Mouse (Mus musculus) gonadal fat pad, adult 2 months (tissue): Measurements from ENCODE around the gene Atp5g1. TPM values are rescaled to one million over a fixed set of nuclear protein-coding genes. Genes with fewer than 3 reads are reported as not detected.

Experiments used
- DNase-seq: peaks from one replicate; pipeline ENCODE4 v3.0.0-alpha.2; 2012; ENCODE audit warnings: low read depth
- polyA plus RNA-seq: library from polyadenylated mRNA; depleted of rRNA; stranded (reverse); fragments of >200 nt; gene quantifications from 2 replicates; pipeline ENCODE4 v1.2.3, GENCODE M21; 2012

The Atp5g1 gene
- polyA plus RNA-seq, 1 experiment = 603 TPM

DNA sequence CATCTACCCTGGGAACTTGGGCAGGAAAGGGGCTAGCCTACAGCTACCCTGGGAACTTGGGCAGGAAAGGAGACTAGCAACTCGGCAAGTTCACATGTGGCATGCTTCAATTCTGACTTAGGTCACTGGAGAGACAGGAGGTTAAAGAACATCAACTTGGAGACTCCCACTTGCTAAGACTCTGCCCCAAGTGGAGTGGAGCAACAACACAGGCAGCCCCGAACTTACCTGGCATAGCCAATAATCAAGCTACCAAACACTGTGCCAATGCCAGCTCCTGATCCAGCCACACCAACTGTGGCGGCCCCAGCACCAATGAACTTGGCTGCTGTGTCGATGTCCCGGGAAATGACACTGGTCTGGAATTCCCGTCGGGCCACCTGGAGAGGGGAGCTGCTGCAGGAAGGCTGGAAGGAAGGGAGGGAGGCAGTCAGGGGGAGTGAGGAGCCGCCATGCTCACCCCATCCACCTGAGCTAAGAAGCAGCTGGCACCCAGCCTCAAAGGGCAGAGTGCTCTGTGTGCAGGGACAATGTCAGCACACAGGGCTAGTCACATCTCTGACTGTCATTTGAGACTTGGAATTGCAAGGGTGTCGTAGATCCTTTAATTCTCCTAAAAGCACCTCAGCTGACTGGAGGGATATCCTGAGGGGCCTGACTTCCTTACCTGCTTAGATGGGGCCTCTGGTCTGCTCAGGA, 2.0 kb downstream of the Atp5g1 start:
- no peak for DNase-seq

DNA sequence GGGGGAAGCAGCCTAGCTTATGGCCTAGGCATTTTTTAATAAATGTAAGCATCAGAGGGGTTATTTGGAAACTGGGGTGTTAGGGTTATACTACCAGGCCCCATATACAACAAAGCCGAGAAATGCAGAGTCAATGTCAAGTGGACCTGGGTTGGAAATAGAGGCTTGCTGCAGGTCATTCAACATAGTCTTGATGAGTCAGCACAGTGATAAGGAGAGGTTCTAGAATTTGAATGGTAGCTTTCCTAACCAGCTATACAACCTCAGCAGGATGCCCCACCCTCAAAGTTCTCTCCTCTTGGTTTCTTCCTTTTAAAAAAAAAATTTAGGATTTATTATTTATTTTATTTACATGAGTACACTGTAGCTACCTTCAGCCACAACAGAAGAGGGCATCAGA, 4.5 kb downstream of the Atp5g1 start:
- DNase-seq = no peak

DNA sequence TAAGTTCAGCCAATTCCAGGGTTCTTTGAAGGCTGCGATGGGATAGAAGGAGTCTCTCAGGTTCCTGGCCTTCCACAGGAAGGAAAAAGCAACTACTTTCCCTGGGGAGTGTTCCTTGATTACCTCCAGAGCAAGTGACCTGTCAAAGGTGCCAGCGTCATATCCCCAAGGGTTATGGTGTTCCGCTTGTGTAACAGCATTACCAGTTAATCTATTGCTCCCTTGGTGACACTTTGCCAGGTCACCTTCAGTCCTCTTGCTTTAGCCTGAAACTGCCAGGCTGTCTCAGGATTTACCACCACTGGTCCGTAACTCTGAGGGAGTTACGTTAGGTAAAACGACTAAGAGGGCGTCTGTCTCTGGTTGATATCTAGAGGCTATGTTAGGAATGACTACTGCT, 5.1 kb downstream of the Atp5g1 start:
- DNase-seq = no peak

DNA sequence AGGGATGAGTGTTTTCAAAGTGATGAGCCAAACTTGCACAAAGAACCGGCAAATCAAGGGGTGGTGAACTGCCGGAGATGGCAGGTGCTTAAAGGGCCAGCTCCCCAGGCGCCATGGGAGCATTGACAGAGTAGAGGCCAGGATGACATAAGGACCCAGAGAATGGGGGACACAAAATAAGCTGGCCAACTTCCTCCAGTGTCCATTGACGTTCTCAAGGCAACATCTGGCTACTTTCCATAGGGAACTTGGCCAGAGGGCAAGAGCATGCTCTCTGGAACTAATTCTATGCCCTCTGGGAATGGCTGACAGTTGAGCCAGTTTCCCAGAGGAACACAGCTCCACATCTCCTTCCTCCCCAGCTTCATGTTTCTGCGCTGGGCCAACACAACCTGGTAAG, 7.2 kb downstream of the Atp5g1 start:
- no peak for DNase-seq

DNA sequence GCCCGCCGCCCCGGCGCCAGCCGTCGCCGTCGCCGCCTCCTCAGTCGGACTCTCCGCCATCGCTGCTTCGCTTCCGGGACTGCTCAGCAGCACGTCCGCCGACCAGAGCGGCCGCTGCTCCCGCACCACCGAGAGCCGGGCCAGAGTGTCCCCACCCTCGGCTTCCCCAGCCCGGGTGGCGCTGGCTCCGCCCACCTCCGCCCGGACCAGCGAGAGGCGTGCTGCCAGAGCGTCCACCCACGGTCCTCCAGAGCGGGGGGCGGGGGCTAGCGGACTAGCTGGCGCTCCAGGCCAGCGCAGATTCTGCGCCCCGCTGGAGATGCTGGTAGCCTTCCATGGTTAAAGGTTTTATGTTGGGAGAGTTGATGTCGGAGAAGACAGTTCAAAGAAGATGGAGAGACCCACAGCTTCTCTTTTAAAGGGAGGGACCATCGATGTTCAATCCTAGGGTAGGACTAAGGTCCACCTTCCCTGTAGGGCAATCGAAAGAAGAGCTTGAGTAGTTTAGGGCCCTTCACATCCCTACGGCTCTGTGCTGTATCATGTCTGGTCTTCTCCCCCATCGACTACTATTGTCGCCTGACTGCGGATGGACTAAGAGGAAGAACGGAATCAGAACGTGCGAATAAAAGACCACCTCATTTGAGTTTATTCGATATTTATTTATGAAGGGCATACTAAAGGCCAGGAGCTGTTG, 10.1 kb downstream of the Atp5g1 start, which contains the start of gene Ube2z:
TSS of gene Ube2z (minus strand) at position 174 of the 697 bp plus-strand sequence.
- no peak for DNase-seq

DNA sequence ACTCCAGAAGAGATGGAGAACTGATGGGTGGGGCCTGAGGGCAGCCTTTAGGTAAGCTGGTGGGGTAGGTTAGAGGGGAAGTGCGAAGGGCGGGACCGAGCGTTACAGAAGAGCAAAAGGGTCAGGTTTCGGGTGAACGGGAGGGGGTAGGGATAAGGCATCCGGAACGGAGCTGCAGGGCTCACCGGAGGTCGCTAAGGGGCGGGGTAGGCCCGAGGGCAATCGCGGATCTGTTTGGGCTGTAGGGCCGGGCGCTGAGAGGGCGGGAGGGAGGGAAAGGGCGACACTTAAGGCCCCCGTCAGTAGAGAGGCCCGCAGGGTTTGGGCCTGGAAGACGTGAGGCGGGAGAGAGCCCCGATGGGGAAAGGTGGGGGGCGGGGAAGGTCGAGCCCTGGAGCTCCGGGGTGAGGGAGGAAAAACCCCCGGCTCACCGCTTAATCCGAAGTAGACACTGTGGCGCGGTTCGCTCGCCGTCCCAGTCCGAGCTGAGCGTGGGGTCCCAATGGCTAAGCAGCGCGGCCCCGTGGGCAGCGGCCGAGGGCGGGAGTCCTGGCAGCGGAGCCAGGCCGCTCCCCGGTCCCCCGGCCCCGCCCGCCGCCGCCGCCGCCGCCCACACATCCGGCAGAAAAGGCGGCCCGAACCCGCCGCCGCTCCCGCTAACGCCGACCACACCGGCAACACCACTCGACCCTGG, 10.8 kb downstream of the Atp5g1 start:
- DNase-seq = no peak

DNA sequence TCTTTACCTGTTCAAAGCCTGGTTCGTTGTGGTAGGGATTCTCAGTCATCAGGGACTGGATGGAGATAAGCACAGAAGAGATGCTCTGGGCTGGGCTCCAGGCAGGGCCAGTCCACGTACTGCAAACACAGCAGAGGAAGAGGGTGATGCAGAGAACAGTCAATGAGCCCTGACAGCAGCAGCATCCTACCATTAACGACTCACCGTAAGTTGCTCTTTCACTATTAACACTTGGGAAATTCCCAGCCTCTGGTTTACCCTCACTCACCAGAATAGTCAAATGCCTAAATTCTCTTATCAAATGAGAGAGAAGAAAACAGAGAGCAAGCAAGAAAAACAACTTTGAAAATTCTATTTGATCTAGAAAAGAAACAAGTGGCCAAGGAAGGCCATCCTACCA, 17.2 kb downstream of the Atp5g1 start:
- DNase-seq = no peak

DNA sequence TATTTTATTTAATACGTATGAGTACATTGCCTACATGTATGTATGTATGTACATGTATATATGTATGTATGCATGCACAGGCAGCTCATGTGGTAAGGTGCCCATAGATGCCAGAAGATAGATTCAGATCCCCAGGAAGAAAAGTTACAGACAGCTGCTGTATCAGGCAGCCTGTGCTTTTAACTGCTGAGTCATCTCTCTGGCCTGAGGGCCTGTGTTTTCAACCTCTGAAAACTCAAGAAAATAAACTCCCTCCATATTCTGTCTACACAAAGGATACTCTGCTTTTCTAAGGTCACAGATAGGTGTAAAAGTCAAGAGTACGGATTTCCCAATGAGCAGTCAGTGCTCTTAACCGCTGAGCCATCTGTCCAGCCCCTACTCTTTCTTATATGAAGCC, 24.6 kb downstream of the Atp5g1 start:
- no peak for DNase-seq

DNA sequence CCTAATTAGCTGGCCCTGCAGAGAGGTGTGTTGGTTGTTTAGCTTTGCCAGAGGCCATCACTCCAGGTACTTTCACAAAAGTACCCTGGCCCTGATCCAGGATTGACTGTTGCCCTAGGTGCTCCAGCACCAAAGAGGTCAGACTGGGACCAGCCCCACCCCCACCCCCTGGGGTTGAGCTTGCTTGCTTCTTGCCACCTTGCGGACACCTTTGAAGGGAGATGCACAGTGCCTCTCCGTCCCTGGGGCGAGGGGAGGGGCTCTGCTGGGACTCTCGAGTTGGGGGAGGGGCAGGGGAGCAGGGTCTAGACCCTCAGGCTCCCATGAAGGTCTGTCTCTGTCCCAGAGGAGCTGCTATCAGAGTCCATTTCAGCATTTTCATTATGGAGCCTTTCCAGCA, 25.5 kb downstream of the Atp5g1 start:
- no peak for DNase-seq

DNA sequence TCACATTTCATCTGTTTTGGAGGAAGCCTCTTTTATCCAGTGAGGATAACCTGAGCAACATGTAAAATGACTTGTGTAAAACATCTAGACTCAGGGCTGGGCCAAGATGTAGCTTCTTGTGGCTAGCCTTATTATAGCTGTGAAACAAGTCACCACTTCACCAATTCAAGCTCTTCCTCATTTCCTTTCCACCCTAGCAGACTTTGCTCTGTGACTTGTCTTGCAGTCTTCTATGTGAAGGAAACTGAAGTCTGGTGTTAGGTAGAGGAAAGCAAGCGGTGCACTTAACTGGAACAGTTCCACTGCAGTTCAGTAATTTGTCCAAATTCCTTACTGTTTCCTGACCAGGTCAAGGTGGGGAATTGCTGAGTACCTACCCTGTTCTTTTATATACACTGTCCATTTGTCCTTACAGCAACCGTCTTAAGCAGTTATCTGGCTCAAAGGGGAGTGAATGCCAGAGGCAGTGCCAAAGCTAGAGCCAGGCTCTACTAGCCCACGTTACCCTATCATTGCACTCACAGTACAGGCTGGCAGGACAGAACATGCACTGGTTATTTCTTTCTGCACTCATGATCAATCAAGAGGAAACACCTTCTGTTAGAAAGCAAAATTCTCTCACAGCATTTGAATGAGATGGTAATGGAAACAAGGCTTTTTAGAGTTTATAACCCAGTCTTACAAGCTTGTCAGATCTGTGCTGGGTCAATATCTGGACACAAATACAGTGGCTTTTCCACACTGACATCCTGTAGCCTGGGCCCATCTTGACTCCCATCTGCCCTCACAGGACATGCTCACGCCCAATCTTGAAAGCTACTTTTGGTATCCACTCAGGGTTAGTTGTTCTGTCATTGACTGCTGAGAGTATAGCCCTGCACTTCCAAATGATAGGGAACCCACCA, 27.7 kb downstream of the Atp5g1 start:
- no peak for DNase-seq

DNA sequence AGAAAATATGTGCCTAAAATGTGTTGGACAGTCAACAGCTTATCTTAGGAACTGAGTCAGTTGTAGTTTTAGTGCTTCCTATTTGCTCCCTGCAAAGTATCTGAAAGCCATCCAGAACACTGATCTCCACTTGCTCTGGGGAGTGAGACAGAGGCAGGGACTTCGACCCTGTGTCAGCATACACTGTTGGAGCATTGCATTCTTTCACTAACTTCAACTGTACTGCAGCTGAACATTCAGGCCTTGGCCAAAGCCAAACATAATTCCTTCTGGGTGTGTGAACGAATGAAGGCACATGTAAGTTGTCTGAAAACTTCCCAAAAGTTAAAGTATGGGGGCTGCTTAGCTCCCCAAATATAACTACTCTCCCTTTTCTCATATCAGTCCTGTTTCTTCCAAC, 28.7 kb downstream of the Atp5g1 start:
- DNase-seq = no peak

DNA sequence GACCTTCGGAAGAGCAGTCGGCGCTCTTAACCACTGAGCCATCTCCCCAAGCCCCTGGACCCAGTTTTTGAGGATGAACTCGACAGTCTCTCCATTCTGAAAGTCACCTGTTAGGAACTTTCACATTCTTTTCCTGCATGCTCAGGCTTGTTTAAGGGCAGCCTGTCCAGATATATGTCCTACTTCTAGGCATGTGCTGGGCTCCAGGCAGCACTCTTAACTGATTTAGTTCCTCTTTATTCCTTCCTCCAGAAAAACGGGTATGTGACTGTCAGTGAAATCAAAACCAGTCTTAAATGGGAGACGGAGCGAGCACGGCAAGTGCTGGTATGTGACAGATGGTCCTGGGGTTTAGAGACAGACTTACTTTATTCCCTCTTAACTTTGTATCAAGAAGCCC, 29.4 kb downstream of the Atp5g1 start:
- DNase-seq = no peak

DNA sequence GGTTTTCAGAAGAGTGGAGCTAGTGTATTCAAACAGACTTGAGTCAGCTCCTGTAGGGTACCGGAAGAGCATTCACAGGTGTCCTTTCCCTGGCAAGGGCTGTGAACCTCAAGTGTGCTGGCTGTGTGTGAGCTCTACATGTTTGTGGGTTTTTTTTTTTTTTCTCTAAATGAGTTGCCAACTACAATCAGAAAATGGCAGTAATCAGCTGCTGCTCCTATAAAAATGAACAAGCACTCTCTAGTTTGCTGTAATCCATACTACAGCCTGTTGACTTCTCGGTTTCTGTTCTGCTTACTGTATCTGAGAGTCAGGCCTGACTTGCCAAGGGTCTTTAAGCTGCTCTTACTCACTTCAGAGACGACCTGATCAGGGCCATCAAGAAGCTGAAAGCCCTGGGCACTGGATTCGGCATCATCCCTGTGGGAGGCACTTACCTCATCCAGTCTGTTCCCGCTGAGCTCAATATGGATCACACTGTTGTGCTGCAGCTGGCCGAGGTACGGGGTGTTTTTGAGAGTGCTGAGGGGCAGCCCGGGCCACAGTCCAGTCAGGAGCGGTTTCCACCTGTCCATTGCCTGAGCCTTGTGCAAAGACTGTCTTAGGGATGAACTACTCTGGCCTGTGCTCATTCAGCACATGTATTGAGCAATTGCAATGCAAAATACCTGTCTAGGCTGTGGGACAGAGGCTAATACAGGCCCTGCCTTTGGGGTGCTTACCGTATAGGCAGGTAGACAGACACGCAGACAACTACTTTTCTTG, 30.5 kb downstream of the Atp5g1 start:
- no peak for DNase-seq

DNA sequence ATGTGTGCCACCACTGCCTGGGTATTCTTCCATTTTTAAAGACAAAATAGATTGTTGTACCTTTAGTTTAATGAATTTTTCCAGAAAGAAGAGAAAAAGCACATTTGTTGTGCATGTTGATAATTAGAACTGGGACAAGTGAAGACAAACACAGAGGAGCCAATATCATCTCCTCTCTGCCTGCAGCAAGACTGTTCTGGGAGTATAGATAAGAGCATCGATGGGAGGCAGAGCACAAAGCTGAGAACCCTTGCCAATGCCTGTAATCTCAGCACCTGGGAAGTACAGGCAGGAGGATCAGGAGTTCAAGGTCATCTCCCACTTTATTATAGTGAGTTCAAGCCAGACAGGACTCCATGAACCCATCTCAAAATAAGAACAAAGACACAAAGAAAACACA, 36.9 kb downstream of the Atp5g1 start:
- DNase-seq = no peak

DNA sequence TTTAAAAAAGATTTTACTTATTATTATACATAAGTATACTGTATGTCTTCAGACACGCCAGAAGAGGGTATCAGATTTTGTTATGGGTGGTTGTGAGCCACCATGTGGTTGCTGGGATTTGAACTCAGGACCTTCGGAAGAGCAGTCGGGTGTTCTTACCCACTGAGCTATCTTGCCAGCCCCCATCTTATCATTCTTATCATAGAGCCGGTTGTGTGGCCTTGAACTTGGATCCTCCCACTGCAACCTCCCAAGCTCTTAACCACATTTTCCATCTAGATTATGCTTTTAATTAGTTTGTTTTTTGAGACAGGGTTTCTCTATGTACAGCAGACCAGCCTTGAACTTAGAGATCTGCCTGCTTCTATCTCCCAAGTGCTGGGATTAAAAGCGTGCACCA, 38.0 kb downstream of the Atp5g1 start:
- no peak for DNase-seq

DNA sequence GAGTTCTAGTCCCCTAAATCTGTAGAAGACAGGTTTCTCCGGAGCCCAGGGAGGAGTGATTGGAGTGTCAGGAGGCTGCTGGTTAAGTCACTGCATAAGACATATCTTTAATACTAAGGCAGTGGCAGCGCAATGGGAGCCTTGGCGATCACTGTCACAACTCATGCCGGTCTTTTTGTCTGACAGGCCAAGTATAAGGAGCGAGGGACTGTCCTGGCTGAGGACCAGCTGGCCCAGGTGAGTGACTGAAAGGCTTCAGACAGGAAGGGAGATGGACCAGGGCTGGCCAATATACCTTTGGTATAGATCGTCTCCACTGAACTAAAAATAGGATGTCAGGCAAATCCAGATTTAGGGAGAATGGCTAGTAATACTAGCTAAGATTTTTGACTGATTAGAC, 40.3 kb downstream of the Atp5g1 start:
- DNase-seq = no peak

DNA sequence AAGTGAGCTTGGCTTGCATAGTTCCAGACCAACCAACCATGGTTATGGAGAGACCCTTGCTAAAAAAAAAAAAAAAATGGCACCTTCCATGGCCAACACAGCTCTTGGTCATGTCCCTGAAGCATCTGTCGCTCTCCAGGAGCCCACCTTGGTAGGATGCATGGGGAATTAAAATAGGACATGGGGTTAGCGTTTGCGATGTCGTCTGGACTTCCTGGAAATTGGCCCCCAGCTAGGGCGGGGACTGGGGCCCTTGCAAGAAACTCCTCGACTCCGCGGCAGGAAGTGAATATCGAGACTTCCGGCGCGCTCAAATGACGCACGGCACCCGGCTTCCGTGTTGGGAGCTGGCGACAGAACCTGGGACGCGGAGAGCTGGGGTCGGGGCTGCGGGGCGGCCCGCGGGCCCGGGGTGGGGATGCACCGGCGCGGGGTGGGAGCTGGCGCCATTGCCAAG, 40.8 kb downstream of the Atp5g1 start, which contains the start of gene Snf8:
TSS of gene Snf8 (plus strand) at position 290 of the 457 bp plus-strand sequence.
- no peak for DNase-seq

DNA sequence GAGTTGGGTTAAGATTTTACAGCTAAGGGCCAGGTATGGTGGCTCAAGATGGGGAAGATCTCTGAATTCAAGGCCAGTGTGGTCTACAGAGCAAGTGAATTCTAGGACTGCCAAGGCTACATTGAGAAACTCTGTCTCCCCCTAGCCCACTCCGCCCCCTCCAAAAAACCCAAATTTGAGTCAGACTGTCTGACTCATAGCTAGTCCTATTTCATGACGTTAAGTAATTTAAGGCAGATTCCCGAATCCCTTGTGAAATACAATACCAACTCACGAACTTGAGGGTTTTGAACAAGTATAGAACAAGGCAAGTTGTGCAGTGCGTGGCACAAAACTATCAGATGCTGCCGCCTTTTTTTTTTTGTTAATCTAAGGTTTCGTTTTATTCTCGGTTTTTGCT, 41.4 kb downstream of the Atp5g1 start:
- no peak for DNase-seq

DNA sequence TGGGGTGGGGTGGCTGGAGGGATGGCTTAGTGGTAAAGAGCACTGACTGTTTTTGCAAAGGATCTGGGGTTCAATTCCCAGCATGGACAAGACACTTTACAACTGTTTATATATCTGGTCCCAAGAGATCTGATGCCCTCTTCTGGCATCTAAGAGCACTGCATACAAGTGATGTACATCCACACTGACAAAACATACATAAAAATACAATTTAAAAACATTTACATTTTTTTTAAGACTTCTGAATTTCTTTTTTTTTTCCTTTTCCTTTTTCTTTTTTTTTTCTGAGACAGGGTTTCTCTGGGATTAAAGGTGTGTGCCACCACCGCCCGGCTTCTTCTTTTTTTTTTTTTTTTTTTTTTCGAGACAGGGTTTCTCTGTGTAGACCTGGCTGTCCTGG, 42.2 kb downstream of the Atp5g1 start:
- no peak for DNase-seq

DNA sequence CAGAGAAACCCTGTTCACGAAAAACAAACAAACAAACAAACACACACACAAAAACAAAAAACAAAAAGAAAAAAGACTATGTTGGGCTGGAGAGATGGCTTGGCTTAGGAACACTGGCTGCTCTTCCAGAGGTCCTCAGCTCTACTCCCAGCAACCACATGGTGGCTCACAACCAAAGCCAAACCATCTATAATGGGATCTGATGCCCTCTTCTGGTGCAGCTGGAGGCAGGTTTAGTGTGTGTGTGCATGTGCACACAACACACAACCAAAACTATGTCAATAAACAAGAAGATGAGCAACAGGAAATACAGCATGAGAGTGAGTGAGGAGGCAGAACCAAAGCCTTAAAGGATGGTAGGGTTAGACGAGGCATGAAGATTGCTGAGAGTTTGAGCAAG, 43.8 kb downstream of the Atp5g1 start:
- no peak for DNase-seq

DNA sequence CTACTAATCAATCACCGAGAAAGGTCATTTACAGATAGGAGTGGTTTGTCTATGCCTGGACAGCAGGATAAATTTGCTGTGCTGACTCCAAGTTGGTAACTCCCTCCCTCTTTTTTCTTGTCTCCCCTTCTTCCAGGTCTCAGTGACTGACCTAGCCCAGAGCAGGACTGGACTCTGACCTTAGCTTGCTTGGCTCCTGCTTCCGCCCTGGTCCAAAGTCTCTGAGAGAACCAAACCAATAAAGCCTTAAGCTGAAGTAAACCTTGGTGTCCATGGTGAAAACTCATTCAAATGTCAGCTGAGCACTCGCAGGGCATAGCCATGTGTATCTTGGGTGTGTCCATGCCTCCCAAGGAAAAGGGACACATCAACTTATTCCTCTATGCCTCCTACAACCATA, 44.9 kb downstream of the Atp5g1 start:
- no peak for DNase-seq
